Mouse (Mus musculus): ENCODE data around the gene Nudt5.

Nudt5 gene

GRCm38 (mm10) chr2:5862834-5863233 lies 18.0 kb downstream of the Nudt5 start, which contains the start of gene Gm13199:
Gm13199 (minus strand) TSS chr2:5862934.
- no peak for DNase-seq (ENCODE audit: low read depth in 1 of 2, low spot score in 2 of 2)

GRCm38 (mm10) chr2:5867681-5868080 lies 22.9 kb downstream of the Nudt5 start:
- DNase-seq (ENCODE audit: low read depth in 1 of 2, low spot score in 2 of 2): no peak

GRCm38 (mm10) chr2:5869746-5870145 lies 24.9 kb downstream of the Nudt5 start:
- no peak for DNase-seq (ENCODE audit: low read depth in 1 of 2, low spot score in 2 of 2)

GRCm38 (mm10) chr2:5877446-5877845 lies 32.6 kb downstream of the Nudt5 start:
- no peak for DNase-seq (ENCODE audit: low read depth in 1 of 2, low spot score in 2 of 2)

GRCm38 (mm10) chr2:5888865-5889264 lies 44.0 kb downstream of the Nudt5 start:
- DNase-seq (ENCODE audit: low read depth in 1 of 2, low spot score in 2 of 2): no peak

- DNase-seq (ENCODE audit: low read depth in 1 of 2, low spot score in 2 of 2): no peak
Measured at GRCm38 (mm10) chr2:5889412-5889811, 44.6 kb downstream of the Nudt5 start.

GRCm38 (mm10) chr2:5894296-5894695 lies 49.5 kb downstream of the Nudt5 start:
- DNase-seq (ENCODE audit: low read depth in 1 of 2, low spot score in 2 of 2): no peak

GRCm38 (mm10) chr2:5894843-5895570 lies 50.2 kb downstream of the Nudt5 start, which contains the start of gene Sec61a2:
Sec61a2 (minus strand) TSS chr2:5895432.
- DNase-seq (ENCODE audit: low read depth in 1 of 2, low spot score in 2 of 2): peak; percentile 96 to 97

GRCm38 (mm10) chr2:5900145-5900544 lies 55.3 kb downstream of the Nudt5 start:
- DNase-seq (ENCODE audit: low read depth in 1 of 2, low spot score in 2 of 2): no peak

- DNase-seq (ENCODE audit: low read depth in 1 of 2, low spot score in 2 of 2): no peak
Measured at GRCm38 (mm10) chr2:5906092-5906491, 61.3 kb downstream of the Nudt5 start.

GRCm38 (mm10) chr2:5906625-5907024 lies 61.8 kb downstream of the Nudt5 start:
- peak in 1 of 2 experiments; percentile 21 for DNase-seq (ENCODE audit: low read depth in 1 of 2, low spot score in 2 of 2)

- no peak for DNase-seq (ENCODE audit: low read depth in 1 of 2, low spot score in 2 of 2)
Measured at GRCm38 (mm10) chr2:5911282-5911965, 66.6 kb downstream of the Nudt5 start.

All from monocyte, adult 2 months (primary cell).